Mouse (Mus musculus): Measurements from ENCODE around the gene Plch2. TPM values are rescaled to one million over a fixed set of nuclear protein-coding genes. Genes with fewer than 3 reads are reported as not detected.

The Plch2 gene
- polyA plus RNA-seq, 1 experiment from 2014 or later, result 0.22 TPM

GRCm38 (mm10) chr4:155034787-155035186 is 21.8 kb downstream of the Plch2 start:
- Histone ChIP-seq H3K9ac (ENCODE audit: low read length) (no peak overlapping the region), H3K4me2 (ENCODE audit: low read length) (no peak overlapping the region), H3K4me3 (ENCODE audit: control insufficient read depth in 1 of 2, insufficient read depth in 1 of 2, low read depth in 1 of 2, low read length in 2 of 2) (no peak overlapping the region), H3K27ac (replicated peaks in 1 of 2; ENCODE audit: control insufficient read depth in 1 of 2, insufficient read depth in 1 of 2, low read depth in 2 of 2, low read length in 2 of 2) (no peak overlapping the region), H3K4me1 (ENCODE audit: control insufficient read depth in 2 of 2, insufficient read depth in 2 of 2, low read length in 2 of 2) (no peaks in the 10 kb centered on the region), H3K9me3 (ENCODE audit: control insufficient read depth, low read length) (no peaks in the 10 kb centered on the region), H3K36me3 (ENCODE audit: control insufficient read depth, insufficient read depth, low read length) (no peaks in the 10 kb centered on the region), H3K27me3 (ENCODE audit: control insufficient read depth, insufficient read depth, low read length) (peaks cover 81% of the 10 kb centered on the region)
- no peak for ATAC-seq (ENCODE audit: insufficient number of reproducible peaks, insufficient read depth, low FRiP score, low read depth)
- WGBS, result 62% methylated on average over 13 of the region's 13 CpGs

GRCm38 (mm10) chr4:155034202-155034601 is 22.4 kb downstream of the Plch2 start:
- no peak for ATAC-seq (ENCODE audit: insufficient number of reproducible peaks, insufficient read depth, low FRiP score, low read depth)
- 29% methylated on average over 7 of the region's 7 CpGs for WGBS
- H3K27ac ChIP-seq (replicated peaks in 1 of 2; ENCODE audit: control insufficient read depth in 1 of 2, insufficient read depth in 1 of 2, low read depth in 2 of 2, low read length in 2 of 2), result no peak overlapping the region
- no peaks in the 10 kb centered on the region for H3K4me1 ChIP-seq (ENCODE audit: control insufficient read depth in 2 of 2, insufficient read depth in 2 of 2, low read length in 2 of 2)
- H3K9me3 ChIP-seq (ENCODE audit: control insufficient read depth, low read length), result no peaks in the 10 kb centered on the region
- H3K27me3 ChIP-seq (ENCODE audit: control insufficient read depth, insufficient read depth, low read length), result peaks cover 75% of the 10 kb centered on the region
- H3K9ac ChIP-seq (ENCODE audit: low read length), result no peak overlapping the region
- no peak overlapping the region for H3K4me3 ChIP-seq (ENCODE audit: control insufficient read depth in 1 of 2, insufficient read depth in 1 of 2, low read depth in 1 of 2, low read length in 2 of 2)
- H3K4me2 ChIP-seq (ENCODE audit: low read length), result no peak overlapping the region
- no peaks in the 10 kb centered on the region for H3K36me3 ChIP-seq (ENCODE audit: control insufficient read depth, insufficient read depth, low read length)

GRCm38 (mm10) chr4:155033115-155033514 is 23.5 kb downstream of the Plch2 start:
- Histone ChIP-seq H3K27ac (replicated peaks in 1 of 2; ENCODE audit: control insufficient read depth in 1 of 2, insufficient read depth in 1 of 2, low read depth in 2 of 2, low read length in 2 of 2) (no peak overlapping the region), H3K4me1 (ENCODE audit: control insufficient read depth in 2 of 2, insufficient read depth in 2 of 2, low read length in 2 of 2) (no peaks in the 10 kb centered on the region), H3K4me3 (ENCODE audit: control insufficient read depth in 1 of 2, insufficient read depth in 1 of 2, low read depth in 1 of 2, low read length in 2 of 2) (no peak overlapping the region), H3K27me3 (ENCODE audit: control insufficient read depth, insufficient read depth, low read length) (peaks cover 73% of the 10 kb centered on the region), H3K9ac (ENCODE audit: low read length) (no peak overlapping the region), H3K9me3 (ENCODE audit: control insufficient read depth, low read length) (no peaks in the 10 kb centered on the region), H3K36me3 (ENCODE audit: control insufficient read depth, insufficient read depth, low read length) (no peaks in the 10 kb centered on the region), H3K4me2 (ENCODE audit: low read length) (no peak overlapping the region)
- ATAC-seq (ENCODE audit: insufficient number of reproducible peaks, insufficient read depth, low FRiP score, low read depth), result no peak
- WGBS, result 34% methylated on average over 6 of the region's 6 CpGs

GRCm38 (mm10) chr4:155024170-155025010 is 32.2 kb downstream of the Plch2 start:
- ATAC-seq (ENCODE audit: insufficient number of reproducible peaks, insufficient read depth, low FRiP score, low read depth), result no peak
- Histone ChIP-seq H3K9me3 (ENCODE audit: control insufficient read depth, low read length) (no peaks in the 10 kb centered on the region), H3K4me1 (ENCODE audit: control insufficient read depth in 2 of 2, insufficient read depth in 2 of 2, low read length in 2 of 2) (peaks cover 0 to under 1% of the 10 kb centered on the region in 2 experiments; a peak in 1 of 4 replicates), H3K27ac (replicated peaks in 1 of 2; ENCODE audit: control insufficient read depth in 1 of 2, insufficient read depth in 1 of 2, low read depth in 2 of 2, low read length in 2 of 2) (no peak overlapping the region), H3K9ac (ENCODE audit: low read length) (no peak overlapping the region), H3K4me2 (ENCODE audit: low read length) (no peak overlapping the region), H3K4me3 (ENCODE audit: control insufficient read depth in 1 of 2, insufficient read depth in 1 of 2, low read depth in 1 of 2, low read length in 2 of 2) (no peak overlapping the region), H3K27me3 (ENCODE audit: control insufficient read depth, insufficient read depth, low read length) (peaks cover 5% of the 10 kb centered on the region), H3K36me3 (ENCODE audit: control insufficient read depth, insufficient read depth, low read length) (no peaks in the 10 kb centered on the region)
- 81% methylated on average over 11 of the region's 11 CpGs for WGBS

GRCm38 (mm10) chr4:155022228-155022855 is 34.2 kb downstream of the Plch2 start:
- H3K9ac ChIP-seq (ENCODE audit: low read length), result no peak overlapping the region
- ATAC-seq (ENCODE audit: insufficient number of reproducible peaks, insufficient read depth, low FRiP score, low read depth), result no peak
- no peak overlapping the region for H3K27ac ChIP-seq (replicated peaks in 1 of 2; ENCODE audit: control insufficient read depth in 1 of 2, insufficient read depth in 1 of 2, low read depth in 2 of 2, low read length in 2 of 2)
- no peaks in the 10 kb centered on the region for H3K9me3 ChIP-seq (ENCODE audit: control insufficient read depth, low read length)
- WGBS, result 50% methylated on average over 7 of the region's 7 CpGs
- peaks cover 12% of the 10 kb centered on the region for H3K27me3 ChIP-seq (ENCODE audit: control insufficient read depth, insufficient read depth, low read length)
- H3K4me1 ChIP-seq (ENCODE audit: control insufficient read depth in 2 of 2, insufficient read depth in 2 of 2, low read length in 2 of 2), result peaks cover 0 to 6% of the 10 kb centered on the region in 2 experiments; a peak in 2 of 4 replicates
- H3K4me3 ChIP-seq (ENCODE audit: control insufficient read depth in 1 of 2, insufficient read depth in 1 of 2, low read depth in 1 of 2, low read length in 2 of 2), result no peak overlapping the region
- H3K36me3 ChIP-seq (ENCODE audit: control insufficient read depth, insufficient read depth, low read length), result no peaks in the 10 kb centered on the region
- no peak overlapping the region for H3K4me2 ChIP-seq (ENCODE audit: low read length)

- Histone ChIP-seq H3K9ac (ENCODE audit: low read length) (no peak overlapping the region), H3K4me2 (ENCODE audit: low read length) (no peak overlapping the region), H3K27me3 (ENCODE audit: control insufficient read depth, insufficient read depth, low read length) (peaks cover 18% of the 10 kb centered on the region), H3K4me1 (ENCODE audit: control insufficient read depth in 2 of 2, insufficient read depth in 2 of 2, low read length in 2 of 2) (peaks cover 0 to 6% of the 10 kb centered on the region in 2 experiments; a peak in 2 of 4 replicates), H3K4me3 (ENCODE audit: control insufficient read depth in 1 of 2, insufficient read depth in 1 of 2, low read depth in 1 of 2, low read length in 2 of 2) (no peak overlapping the region), H3K9me3 (ENCODE audit: control insufficient read depth, low read length) (no peaks in the 10 kb centered on the region), H3K27ac (replicated peaks in 1 of 2; ENCODE audit: control insufficient read depth in 1 of 2, insufficient read depth in 1 of 2, low read depth in 2 of 2, low read length in 2 of 2) (no peak overlapping the region), H3K36me3 (ENCODE audit: control insufficient read depth, insufficient read depth, low read length) (no peaks in the 10 kb centered on the region)
- 65% methylated on average over 9 of the region's 9 CpGs for WGBS
- no peak for ATAC-seq (ENCODE audit: insufficient number of reproducible peaks, insufficient read depth, low FRiP score, low read depth)
Measured at GRCm38 (mm10) chr4:155020813-155021212, 35.8 kb downstream of the Plch2 start.

GRCm38 (mm10) chr4:155020141-155020540 is 36.4 kb downstream of the Plch2 start:
- Histone ChIP-seq H3K4me3 (ENCODE audit: control insufficient read depth in 1 of 2, insufficient read depth in 1 of 2, low read depth in 1 of 2, low read length in 2 of 2) (no peak overlapping the region), H3K27ac (replicated peaks in 1 of 2; ENCODE audit: control insufficient read depth in 1 of 2, insufficient read depth in 1 of 2, low read depth in 2 of 2, low read length in 2 of 2) (no peak overlapping the region), H3K9me3 (ENCODE audit: control insufficient read depth, low read length) (no peaks in the 10 kb centered on the region), H3K27me3 (ENCODE audit: control insufficient read depth, insufficient read depth, low read length) (peaks cover 18% of the 10 kb centered on the region), H3K9ac (ENCODE audit: low read length) (no peak overlapping the region), H3K4me2 (ENCODE audit: low read length) (no peak overlapping the region), H3K36me3 (ENCODE audit: control insufficient read depth, insufficient read depth, low read length) (no peaks in the 10 kb centered on the region), H3K4me1 (ENCODE audit: control insufficient read depth in 2 of 2, insufficient read depth in 2 of 2, low read length in 2 of 2) (peaks cover 0 to 6% of the 10 kb centered on the region in 2 experiments; a peak in 2 of 4 replicates)
- 57% methylated on average over 1 of the region's 1 CpGs for WGBS
- no peak for ATAC-seq (ENCODE audit: insufficient number of reproducible peaks, insufficient read depth, low FRiP score, low read depth)

Data from heart, embryonic 14.5 days (tissue).